Mouse (Mus musculus): ENCODE results near the gene Zfp57.

GRCm38 (mm10) chr17:37028212-37028611, 27.2 kb downstream of the Zfp57 start:
- no peak for TF ChIP-seq POLR2A (IDR thresholded peaks at IDR 0.05; ENCODE audit: borderline replicate concordance, control insufficient read depth, low read depth, low read length)
- no peak for TF ChIP-seq CTCF (IDR thresholded peaks at IDR 0.05; ENCODE audit: control insufficient read depth, insufficient read depth, low read length)
